ENCODE assay signal across 1 mouse cellular context in genomic region chr14:20702741-20703381, GRCm38 (mm10).
TF ChIP-seq lines count a peak whose summit lies in the region.

Gene Chchd1 (plus strand): TSS chr14:20703006.

TF ChIP-seq in CH12.LX, 34 proteins besides CTCF, POLR2A, EP300 and RAD21 (continued from another document):
- TF ChIP-seq ELF1 (IDR thresholded peaks at IDR 0.05; ENCODE audit: low read depth, low read length) (peak; percentile 88), PAX5 (IDR thresholded peaks at IDR 0.05; ENCODE audit: low read length) (no peak), UBTF (IDR thresholded peaks at IDR 0.05; ENCODE audit: low read depth, low read length) (no peak), TBP (conservative IDR thresholded peaks at IDR 0.05; ENCODE audit: low read depth, low read length) (peak; percentile 88), MAX (IDR thresholded peaks at IDR 0.05; ENCODE audit: low read length) (peak; percentile 77), USF1 (IDR thresholded peaks at IDR 0.05; ENCODE audit: low read depth, low read length) (0 out of 2 replicates have a peak, but pooled peaks have one; percentile 8), MEF2A (IDR thresholded peaks at IDR 0.05; ENCODE audit: borderline replicate concordance, low read depth, low read length) (peak; percentile 68), GABPA (IDR thresholded peaks at IDR 0.05; ENCODE audit: insufficient replicate concordance, low read depth, low read length) (no peak; the same call in 1 of the 2 replicates), MAZ (IDR thresholded peaks at IDR 0.05; ENCODE audit: low read depth, low read length) (0 out of 2 replicates have a peak, but pooled peaks have one; percentile 61), SIN3A (IDR thresholded peaks at IDR 0.05; ENCODE audit: low read length) (peak; percentile 91), MAFK (IDR thresholded peaks at IDR 0.05; ENCODE audit: insufficient replicate concordance, low read length) (no peak), USF2 (conservative IDR thresholded peaks at IDR 0.05; ENCODE audit: low read depth, low read length) (no peak), CHD1 (IDR thresholded peaks at IDR 0.05; ENCODE audit: low read depth, low read length) (peak; percentile 78; the same call in 1 of the 2 replicates), MYC (IDR thresholded peaks at IDR 0.05; ENCODE audit: low read depth, low read length) (peak; percentile 75), E2F4 (IDR thresholded peaks at IDR 0.05; ENCODE audit: insufficient replicate concordance, low read depth, low read length) (0 out of 2 replicates have a peak, but pooled peaks have one; percentile 36)
TF ChIP-seq in CH12.LX: peak in this region for 22.
